In the genomic region with DNA sequence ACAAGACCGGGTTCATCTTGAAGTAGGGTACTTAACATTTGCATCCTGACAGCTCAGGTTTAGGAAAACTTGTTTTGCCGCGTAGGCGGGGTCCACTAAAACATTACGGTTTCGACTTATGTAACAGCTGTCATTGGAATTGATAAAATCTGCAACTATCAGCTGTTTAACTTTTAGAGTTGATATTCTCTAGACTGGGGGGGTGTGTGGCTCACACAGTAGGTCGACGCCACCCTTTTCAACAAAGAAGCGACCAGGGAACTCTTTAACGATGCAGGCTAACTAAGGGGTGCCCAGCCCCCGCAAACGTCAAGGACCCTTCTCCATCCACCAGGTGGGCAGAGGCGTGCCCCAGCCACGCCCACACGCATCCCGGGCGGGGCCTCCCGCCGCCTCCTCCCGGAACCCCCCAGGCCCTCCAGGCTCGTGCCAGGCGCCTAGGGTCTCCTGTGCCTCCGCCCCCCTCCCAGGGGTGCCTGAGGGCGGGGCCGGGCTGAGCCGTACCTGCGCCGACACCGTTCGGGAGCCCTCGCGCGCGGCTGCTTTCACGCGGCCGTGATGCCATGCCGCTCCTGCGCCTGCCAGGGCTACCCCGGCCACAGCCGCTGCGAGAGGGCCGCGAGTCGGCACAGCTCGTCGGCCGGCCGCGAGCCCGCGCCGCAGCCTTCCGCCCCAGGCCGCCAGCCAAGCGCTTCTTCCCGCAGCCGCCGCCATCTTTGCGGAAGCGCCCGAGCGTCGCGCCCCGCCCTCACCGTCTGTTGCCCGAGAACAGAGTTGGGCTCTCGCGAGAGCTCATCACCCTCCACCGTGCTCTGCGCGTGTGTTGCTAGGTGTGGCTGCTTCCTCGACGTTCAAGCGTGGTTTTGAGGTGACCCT, we compare ENCODE assay signal across 1 mouse cellular context.
TF ChIP-seq lines count a peak whose summit lies in the region.

Gene Micu2 (minus strand): TSS at position 737 of the 876 bp plus-strand sequence.

TF ChIP-seq in MEL, 35 proteins besides CTCF, POLR2A, EP300 and RAD21 (continued from another document):
- TF ChIP-seq MEF2A (IDR thresholded peaks at IDR 0.05; ENCODE audit: extremely low read depth, insufficient replicate concordance, low read depth, low read length, poor library complexity, severe bottlenecking) (no peak), CHD2 (IDR thresholded peaks at IDR 0.05; ENCODE audit: low read length) (peak; percentile 99), NRF1 (IDR thresholded peaks at IDR 0.05; ENCODE audit: insufficient read depth, low read depth, low read length, poor library complexity, severe bottlenecking) (peak; percentile 56; the same call in 1 of the 2 replicates)
TF ChIP-seq in MEL: peak in this region for 14.
